Mouse (Mus musculus): ENCODE measurements around the gene Ogg1.
A peak's percentile ranks its signal among the peaks of the same experiment; 100 is the strongest.

The Ogg1 gene

DNA sequence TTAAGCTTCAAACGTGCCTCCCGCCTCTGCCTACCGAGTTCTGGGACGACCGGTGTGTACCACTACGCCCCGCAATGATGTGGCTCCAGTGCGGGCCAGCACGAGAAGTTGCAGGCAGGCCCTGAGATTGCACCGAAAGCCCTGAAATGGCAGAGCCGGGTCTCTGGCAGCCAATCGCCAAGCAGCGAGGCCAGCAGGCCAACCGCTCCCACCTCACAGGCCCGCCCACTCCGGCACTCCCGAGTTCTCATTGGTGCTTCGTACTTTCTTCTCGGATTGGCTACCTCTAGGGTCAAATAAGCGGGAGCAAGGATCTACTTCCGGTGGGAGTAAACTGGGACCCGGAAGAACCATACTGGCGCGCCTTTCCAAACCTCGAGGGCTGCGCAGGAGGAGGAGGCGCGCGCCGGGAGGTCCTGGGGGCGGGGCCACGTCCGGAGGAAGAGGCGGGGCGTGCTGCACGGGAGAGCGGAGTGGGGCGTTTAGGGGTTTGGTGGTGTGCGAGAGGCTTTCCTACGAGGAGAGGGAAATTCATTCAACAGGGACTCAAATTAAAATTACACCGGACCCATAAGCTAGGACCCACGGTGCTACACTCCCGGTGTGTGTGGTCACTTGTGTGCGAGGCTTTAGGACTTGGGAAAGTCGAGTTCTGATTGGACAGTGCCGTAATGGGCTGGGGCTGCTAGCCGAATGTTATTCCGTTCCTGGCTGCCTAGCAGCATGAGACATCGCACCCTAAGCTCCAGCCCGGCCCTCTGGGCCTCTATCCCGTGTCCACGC is at the start of gene Ogg1:
TSS of gene Ogg1 (plus strand) at position 440 of the 783 bp plus-strand sequence.
- DNase-seq (ENCODE audit: low read depth, low spot score), result peak; percentile 98

- no peak for DNase-seq (ENCODE audit: low read depth, low spot score)
Observed at GRCm38 (mm10) chr6:113281676-113282075, 45.1 kb upstream of the Ogg1 start.

DNA sequence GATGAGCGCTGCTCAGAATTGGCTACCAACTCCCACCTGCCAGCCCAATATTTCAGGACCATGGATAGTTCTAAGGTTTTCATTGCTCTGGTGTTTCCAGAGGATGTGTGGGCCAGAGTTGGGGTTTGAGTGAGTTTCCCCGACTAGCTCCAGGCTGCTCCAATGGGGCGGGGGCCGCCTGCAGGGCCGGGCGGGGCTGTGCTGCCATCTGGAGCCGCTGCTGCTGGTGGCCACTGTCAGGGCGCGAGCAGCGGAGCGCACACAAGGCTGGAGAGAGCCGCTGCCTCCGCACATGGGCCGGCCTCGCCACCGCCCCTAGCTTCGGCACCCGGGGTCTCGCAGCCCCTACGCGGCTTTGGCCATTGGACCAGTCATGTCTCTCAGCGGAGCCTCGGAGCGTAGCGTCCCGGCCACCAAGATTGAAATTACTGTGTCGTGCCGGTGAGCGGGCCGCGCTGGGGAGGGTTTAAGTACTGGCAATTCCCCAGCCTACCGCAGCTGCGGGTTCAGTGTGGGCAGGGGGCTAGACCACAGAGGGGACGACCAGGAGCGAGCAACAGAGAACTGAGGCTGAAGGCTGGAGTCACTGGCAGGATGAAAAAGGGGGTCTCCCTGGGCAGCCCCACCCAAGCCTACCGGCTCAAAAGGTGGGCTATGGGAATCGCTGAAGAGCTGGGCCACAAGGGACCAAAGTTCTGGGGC is 44.5 kb upstream of the Ogg1 start, which contains the start of gene Cpne9:
TSS of gene Cpne9 (plus strand) at position 207 of the 702 bp plus-strand sequence.
- DNase-seq (ENCODE audit: low read depth, low spot score), result peak; percentile 81

- no peak for DNase-seq (ENCODE audit: low read depth, low spot score)
Observed at GRCm38 (mm10) chr6:113282969-113283368, 43.8 kb upstream of the Ogg1 start.

- no peak for DNase-seq (ENCODE audit: low read depth, low spot score)
Observed at GRCm38 (mm10) chr6:113283500-113283899, 43.3 kb upstream of the Ogg1 start.

DNA sequence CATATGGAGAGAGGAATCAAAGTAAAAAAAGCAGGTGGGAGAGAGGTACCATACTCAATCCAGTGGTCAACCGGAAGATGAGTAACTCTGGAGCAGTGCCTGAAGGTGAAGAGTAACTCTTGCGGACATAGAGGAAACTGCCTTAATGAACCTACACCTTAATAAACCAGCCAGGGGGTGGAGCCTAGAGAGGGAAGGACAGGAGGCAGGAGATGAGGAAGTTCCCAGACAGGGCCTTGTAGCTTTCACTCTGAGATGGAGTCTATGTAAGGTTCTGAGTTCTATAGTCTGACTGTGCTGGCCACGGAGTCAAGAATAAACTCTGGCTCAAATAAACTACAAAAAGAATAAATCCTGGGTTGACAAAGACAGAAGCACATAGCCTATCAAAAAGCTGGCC is 41.8 kb upstream of the Ogg1 start:
- DNase-seq (ENCODE audit: low read depth, low spot score), result no peak

GRCm38 (mm10) chr6:113286316-113286715 is 40.5 kb upstream of the Ogg1 start:
- DNase-seq (ENCODE audit: low read depth, low spot score), result no peak

DNA sequence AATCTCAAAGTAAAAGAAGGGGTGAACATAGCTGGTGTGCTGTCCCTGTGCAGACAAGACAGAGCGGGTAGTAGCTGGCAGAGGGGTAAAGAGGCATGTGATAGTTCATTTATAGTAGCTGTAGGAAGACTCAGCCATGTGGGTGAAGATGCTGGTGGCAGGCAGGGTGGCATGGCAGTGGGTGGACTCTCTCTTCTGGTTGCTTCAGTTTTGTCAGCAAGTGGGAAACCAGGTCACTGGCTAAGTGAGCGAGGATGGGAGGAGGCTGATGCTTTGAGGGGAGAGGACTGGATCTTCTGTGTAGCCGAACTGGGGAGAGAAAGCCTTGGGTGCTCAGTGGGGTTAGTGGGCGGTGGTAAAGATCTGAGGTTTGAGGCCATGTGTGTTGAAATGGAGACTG is 39.5 kb upstream of the Ogg1 start:
- no peak for DNase-seq (ENCODE audit: low read depth, low spot score)

DNA sequence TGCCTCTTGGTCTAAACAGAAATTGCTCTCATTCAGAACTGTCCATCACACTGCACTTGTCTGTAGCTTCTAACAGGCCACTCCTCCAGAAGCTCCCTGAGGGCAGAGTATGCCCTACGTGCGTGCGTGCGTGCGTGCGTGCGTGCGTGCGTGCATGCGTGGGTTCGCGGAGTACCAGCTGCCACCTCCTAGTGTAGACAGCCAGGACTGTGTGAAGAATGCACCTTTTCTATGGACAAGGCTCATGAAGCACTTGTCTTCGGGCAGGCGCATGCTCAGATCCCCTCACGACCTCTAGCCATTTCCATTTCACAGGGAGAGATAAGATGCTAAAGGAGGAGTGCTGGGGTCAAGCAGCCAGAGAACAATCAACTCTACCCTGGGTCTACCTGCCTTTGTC is 37.4 kb upstream of the Ogg1 start:
- DNase-seq (ENCODE audit: low read depth, low spot score), result no peak

DNA sequence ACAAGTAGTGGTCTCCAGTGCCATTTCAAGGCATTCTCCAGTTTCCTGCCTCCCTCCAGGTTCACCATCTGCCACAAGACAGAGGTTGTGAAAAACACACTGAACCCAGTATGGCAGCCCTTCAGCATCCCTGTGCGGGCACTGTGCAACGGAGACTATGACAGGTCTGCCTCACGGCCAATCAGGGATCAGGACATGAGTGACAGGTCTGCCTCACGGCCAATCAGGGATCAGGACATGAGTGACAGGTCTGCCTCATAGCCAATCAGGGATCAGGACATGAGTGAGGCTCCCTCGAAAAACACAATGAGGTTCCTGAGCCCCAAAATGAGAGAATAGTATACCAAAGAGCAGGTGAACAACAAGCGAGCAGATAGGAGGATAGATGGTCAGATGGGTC is 36.4 kb upstream of the Ogg1 start:
- no peak for DNase-seq (ENCODE audit: low read depth, low spot score)

- DNase-seq (ENCODE audit: low read depth, low spot score), result no peak
Observed at GRCm38 (mm10) chr6:113292938-113293337, 33.8 kb upstream of the Ogg1 start.

GRCm38 (mm10) chr6:113296046-113296445 is 30.7 kb upstream of the Ogg1 start:
- DNase-seq (ENCODE audit: low read depth, low spot score), result no peak

DNA sequence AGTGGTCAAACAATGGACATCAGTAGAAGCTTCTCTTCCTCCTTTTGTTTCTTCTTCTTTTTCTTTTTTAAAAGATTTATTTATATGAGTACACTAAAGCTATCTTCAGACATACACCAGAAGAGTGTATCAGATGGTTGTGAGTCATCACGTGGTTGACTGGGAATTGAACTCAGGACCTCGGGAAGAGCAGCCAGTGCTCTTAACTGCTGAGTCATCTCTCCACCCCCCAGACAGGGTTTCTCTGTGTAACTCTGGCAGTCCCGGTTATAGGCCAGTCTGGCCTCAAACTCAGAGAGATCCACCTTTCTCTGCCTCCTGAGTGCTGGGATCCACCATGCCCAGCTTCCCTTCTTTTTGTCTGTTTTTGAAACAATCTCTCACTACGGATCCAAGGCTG is 30.1 kb upstream of the Ogg1 start:
- no peak for DNase-seq (ENCODE audit: low read depth, low spot score)

GRCm38 (mm10) chr6:113301350-113301749 is 25.4 kb upstream of the Ogg1 start:
- no peak for DNase-seq (ENCODE audit: low read depth, low spot score)

DNA sequence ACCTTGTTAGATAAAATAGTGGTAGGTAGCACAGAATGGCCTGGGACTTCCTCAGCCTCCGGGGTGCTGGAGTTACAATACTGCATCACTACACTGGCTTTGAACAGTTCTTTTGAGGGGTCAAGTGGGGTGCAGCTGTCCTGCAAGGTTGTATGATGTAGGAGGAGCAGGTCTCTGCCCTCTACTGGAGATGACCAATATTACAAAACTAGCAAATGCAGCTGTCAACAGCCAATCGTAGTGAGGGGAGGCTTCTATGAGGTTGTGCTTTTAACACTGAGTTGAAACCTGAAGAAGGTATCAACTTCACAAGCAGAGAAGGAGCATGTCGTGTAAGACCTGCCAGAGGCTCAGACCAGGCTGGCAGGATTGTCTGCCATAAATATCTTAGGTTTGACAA is 24.5 kb upstream of the Ogg1 start:
- peak; percentile 57 for DNase-seq (ENCODE audit: low read depth, low spot score)

GRCm38 (mm10) chr6:113306322-113306985 is 20.3 kb upstream of the Ogg1 start:
- peak; percentile 99 for DNase-seq (ENCODE audit: low read depth, low spot score)

DNA sequence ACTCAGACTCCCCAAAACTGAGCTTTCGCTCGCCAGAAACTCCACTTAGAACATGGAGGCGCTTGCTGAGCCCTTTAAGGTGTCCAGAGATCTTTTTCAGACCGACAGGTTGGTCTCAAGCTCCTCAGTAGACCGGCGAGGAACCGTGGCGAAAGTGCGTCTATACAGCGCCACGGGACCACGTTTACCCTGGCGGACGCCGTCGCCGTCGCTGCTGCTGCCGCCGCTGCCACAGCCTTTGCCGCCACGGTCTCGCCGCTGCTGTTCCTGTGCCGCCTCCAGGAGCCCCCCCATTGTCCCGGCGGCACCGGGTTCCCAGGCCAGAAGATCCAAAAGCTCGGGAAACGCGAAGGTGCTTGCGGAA is 19.8 kb upstream of the Ogg1 start, which contains the start of gene Brpf1:
TSS of gene Brpf1 (plus strand) at position 152 of the 364 bp plus-strand sequence.
- DNase-seq (ENCODE audit: low read depth, low spot score), result no peak

- peak; percentile 21 for DNase-seq (ENCODE audit: low read depth, low spot score)
Observed at GRCm38 (mm10) chr6:113307481-113308121, 19.2 kb upstream of the Ogg1 start.

GRCm38 (mm10) chr6:113308141-113308540 is 18.6 kb upstream of the Ogg1 start:
- no peak for DNase-seq (ENCODE audit: low read depth, low spot score)

DNA sequence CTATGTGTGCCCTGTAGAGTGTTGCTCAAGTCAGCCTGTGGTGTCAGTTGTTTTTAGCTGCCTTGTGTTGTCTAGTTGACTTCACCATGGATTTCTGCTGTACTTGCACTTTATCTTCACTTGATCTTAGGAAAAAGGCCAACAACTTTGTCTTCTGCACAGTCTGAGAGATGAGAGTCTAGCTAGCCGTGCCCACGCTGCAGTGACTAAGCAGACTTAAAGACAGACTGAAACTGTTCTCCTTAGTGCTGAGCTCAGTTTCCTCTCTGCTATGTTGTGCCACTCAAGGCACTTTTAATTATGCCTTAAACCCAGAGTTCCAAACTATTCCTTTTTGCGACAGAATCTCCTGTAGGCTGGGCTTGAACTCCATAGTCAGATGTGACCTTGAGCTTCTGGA is 10.8 kb upstream of the Ogg1 start:
- DNase-seq (ENCODE audit: low read depth, low spot score), result no peak

DNA sequence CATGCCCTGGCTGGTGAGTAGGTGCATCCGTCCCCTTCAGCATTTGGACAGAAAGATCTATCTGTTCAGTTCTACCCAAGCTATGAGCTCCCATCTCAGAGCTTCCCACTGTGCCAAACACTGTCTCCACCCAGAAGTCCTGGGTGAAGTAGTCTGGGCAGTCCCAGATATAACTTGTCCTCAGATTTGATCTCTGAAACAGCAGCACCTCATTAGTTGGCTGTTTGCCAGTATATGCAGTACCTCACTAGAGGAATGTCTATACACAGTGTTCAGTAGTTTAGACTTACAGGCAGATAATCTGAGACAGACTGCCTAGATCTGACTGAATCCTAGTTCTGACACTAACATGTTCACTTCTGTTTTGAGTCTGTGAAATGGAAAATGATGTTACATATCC is 2.6 kb downstream of the Ogg1 start:
- DNase-seq (ENCODE audit: low read depth, low spot score), result no peak

GRCm38 (mm10) chr6:113330547-113330946 is 3.8 kb downstream of the Ogg1 start:
- DNase-seq (ENCODE audit: low read depth, low spot score), result no peak

Data from forelimb bud, embryonic 11.5 days (tissue).